Mouse (Mus musculus): ENCODE measurements around the gene C1qtnf12.
A peak's percentile ranks its signal among the peaks of the same experiment; 100 is the strongest.

C1qtnf12 gene

DNA sequence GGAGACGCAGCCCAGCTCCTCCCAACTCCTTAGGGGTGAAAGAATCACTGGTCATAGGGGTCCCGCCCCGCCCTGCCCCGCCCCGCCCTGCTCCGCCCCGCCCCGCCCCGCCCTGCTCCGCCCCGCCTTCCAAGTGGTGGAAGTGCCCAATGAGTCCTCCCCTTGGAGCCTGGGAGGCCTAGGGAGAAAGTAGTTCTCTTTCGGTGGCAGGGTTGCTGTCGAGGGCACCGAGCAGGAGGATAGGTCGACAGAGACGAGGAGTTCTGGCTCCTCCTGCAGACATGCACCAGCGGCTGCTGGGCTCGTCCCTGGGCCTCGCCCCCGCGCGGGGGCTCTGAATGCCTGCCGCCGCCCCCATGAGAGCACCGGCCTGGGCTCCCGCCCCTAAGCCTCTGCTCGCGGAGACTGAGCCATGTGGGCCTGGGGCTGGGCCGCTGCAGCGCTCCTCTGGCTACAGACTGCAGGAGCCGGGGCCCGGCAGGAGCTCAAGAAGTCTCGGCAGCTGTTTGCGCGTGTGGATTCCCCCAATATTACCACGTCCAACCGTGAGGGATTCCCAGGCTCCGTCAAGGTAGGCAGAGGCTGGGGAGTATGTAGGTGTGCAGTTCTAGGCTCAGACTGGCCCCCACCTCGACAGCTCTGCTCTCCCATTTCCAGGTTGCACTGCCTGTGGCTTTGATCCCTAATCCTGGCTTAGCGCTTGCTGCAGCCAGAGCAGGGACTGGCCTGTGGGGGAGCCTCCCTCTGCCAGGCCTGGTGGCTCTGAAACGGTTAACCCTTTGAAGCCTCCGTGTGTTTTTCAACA is at the start of gene C1qtnf12:
Gene C1qtnf12, plus strand, starts transcription at position 152 of the 805 bp plus-strand sequence.
- DNase-seq (ENCODE audit: low spot score) = peak; percentile 51

DNA sequence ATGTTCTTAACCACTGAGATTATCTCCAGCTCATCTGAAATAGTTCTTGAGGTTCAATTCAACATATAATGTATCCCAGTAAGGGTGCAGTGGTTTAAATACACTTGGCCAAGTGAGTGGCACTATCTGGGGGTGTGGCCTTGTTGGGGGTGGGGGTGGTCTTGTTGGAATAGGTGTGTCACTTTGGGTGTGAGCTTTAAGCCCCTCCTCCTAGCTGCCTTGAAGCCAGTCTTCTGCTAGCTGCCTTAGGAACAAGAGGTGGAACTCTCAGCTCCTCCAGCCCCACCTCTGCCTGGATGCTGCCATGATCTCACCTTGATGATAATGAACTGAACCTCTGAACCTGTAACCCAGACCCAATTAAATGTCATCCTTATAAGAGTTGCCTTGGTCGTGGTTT is 30.1 kb upstream of the C1qtnf12 start:
- no peak for DNase-seq (ENCODE audit: low spot score)

- DNase-seq (ENCODE audit: low spot score) = no peak
Observed at GRCm38 (mm10) chr4:155943049-155943452, 19.1 kb upstream of the C1qtnf12 start.

- peak; percentile 94 for DNase-seq (ENCODE audit: low spot score)
Observed at GRCm38 (mm10) chr4:155943534-155944249, 18.4 kb upstream of the C1qtnf12 start, which contains the start of gene Ube2j2. Gene Ube2j2, plus strand, starts transcription at chr4:155943831.

GRCm38 (mm10) chr4:155944271-155944670 is 17.8 kb upstream of the C1qtnf12 start:
- DNase-seq (ENCODE audit: low spot score) = no peak

- no peak for DNase-seq (ENCODE audit: low spot score)
Observed at GRCm38 (mm10) chr4:155947094-155947493, 15.0 kb upstream of the C1qtnf12 start.

GRCm38 (mm10) chr4:155955491-155955890 is 6.6 kb upstream of the C1qtnf12 start:
- DNase-seq (ENCODE audit: low spot score) = no peak

DNA sequence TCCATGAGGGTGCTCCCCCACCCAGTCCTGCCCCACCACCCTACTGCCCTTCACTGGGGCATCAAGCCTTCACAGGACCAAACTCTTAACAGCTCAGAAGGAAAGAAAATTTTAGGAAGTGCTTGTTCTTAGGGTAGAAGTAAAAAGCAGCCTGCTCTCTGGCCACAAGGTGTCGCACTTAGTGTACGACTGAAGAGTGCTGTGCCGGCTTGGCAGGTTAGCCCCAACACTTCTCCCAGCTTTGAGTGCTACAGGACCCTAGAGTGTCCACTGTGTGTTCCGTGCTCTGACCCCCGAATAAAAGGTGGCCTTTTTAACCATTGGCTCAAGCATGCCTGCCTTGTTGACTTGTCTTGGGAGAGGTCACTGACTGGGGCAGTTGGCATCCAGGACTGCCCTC is 2.8 kb upstream of the C1qtnf12 start:
- peak; percentile 23 for DNase-seq (ENCODE audit: low spot score)

GRCm38 (mm10) chr4:155963106-155963505 is 988 bp downstream of the C1qtnf12 start:
- no peak for DNase-seq (ENCODE audit: low spot score)

DNA sequence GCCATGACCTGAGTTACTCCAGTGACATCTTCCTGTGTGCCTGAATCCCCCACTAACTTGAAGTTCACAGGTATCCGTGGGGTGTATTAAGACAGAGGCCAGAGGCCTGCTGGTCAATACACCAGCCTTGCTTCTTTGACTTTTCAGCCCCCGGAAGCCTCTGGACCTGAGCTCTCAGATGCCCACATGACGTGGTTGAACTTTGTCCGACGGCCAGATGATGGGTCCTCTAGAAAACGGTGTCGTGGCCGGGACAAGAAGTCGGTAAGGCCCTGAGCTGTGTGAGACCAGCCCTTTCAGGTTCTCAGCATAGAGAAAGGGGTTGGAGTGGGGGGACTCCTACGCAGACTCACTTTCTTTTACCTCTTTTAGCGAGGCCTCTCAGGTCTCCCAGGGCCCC is 2.3 kb downstream of the C1qtnf12 start:
- no peak for DNase-seq (ENCODE audit: low spot score)

DNA sequence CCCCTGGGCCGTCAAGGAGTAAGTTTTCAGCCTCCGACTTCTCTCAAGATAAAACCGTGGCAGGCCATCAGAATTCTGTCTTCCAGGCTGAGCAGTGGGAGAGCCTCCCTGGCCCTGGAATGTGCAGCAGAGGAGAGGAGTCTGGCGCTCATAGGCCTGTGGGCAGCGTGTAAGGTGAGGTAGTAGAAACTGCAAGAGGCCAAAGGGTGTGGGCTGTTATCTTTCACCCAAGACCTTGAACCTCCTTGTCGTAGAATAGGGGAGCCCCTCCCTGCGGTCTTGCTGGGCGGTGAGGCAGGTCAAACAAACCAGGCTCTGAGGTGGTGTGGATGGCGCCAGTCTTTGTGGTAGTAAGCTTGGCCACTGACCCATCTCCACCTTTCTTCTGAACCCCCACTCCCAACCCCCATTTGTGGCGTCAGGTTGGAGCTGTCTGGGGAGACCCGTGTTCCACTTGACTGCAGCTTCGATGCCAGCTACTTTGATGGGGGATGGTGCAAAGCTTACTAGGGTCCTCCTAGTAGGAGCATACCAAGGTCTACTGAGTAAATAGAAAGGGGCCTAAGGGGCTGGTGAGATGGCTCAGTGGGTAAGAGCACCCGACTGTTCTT is 7.0 kb downstream of the C1qtnf12 start:
- DNase-seq (ENCODE audit: low spot score) = no peak

DNA sequence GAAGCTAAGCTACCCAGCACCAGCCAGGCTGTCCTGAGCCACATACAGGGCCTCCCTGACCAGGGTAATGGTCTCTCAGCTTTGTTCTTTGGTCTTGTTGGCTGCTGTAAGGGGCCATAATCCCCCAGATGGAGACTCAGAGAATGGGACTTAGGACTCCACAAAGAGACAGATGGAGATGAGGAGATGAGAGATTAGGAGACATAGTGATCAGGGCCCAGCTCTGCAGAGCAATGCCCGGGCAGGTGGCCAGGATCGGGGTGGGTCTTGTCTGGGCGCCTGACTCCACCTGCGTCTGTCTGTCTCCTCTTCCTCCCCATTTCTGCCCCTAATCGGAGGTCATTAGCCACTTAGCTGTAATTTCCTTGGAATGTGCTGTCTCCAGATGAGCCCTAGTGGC is 8.2 kb downstream of the C1qtnf12 start:
- DNase-seq (ENCODE audit: low spot score) = no peak

GRCm38 (mm10) chr4:155972651-155973050 is 10.5 kb downstream of the C1qtnf12 start:
- no peak for DNase-seq (ENCODE audit: low spot score)

- no peak for DNase-seq (ENCODE audit: low spot score)
Observed at GRCm38 (mm10) chr4:155973239-155973638, 11.1 kb downstream of the C1qtnf12 start.

- no peak for DNase-seq (ENCODE audit: low spot score)
Observed at GRCm38 (mm10) chr4:155981436-155982082, 19.4 kb downstream of the C1qtnf12 start.

DNA sequence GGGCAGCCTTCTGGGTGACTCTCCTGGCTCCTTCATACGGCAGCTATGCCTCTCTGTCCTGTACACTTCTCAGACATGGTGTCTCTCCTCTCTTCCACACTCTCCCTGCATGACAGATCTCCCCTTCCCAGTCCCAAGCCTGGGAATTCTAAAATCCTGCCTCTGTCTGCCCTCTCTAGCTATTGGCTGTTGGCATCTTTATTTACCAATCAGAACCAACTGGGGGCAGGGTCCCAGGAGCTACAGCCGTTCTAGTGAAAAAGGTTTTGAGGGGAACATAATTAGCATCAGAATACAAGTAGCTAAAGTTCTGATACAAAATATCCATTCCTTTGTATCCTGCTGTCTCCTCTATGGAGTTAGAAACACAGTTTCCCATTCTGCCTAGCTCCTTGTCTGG is 21.7 kb downstream of the C1qtnf12 start:
- DNase-seq (ENCODE audit: low spot score) = no peak

DNA sequence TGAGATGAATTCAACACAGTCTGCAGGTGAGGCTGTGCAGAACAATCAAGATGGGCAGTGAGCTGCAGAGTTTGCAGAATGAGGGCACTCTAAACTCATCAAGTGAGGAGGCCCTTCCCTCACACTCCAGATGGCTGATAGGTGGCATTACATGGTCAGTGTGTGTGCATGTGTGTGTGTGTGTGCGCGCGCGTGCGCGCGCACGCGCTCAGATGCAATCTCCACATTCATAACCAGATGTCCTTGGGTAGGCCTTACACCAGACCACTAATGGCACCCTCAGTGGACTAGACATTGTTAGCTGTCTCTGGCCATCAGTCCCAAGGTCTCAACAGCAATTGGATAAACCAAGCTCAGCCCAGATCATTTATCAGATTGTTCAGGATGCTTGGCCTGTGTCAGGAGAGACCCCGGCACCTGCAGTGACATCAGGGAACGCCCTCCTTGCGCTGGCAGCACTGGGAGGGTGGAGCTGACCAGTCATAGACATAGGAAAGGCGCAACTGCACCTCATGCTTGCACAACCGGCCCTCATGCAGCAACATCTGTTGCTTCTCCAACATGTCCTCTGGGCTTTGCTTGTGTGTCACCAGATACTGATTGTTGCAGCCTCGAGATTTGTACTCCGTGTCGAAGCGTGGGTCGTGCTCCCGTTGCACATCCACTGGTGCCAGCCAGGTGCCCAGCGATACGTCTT is 29.2 kb downstream of the C1qtnf12 start:
- DNase-seq (ENCODE audit: low spot score) = no peak

DNA sequence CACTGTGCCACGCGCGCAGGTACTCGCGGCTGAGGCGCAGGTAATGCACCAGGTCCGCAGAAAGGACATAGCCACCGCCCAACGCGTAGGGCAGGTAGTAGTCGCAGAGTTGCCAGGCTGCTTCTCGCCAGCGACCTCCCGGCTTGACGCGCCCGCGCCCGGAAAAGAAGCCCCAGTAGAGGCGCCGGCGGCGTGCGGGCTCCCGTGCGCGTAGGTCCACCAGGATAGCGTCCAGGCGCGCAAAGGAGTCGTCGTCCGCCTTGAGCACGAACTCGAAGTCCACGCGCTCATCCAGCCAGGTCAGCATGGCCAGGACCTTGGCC is 29.8 kb downstream of the C1qtnf12 start:
- peak; percentile 20 for DNase-seq (ENCODE audit: low spot score)

DNA sequence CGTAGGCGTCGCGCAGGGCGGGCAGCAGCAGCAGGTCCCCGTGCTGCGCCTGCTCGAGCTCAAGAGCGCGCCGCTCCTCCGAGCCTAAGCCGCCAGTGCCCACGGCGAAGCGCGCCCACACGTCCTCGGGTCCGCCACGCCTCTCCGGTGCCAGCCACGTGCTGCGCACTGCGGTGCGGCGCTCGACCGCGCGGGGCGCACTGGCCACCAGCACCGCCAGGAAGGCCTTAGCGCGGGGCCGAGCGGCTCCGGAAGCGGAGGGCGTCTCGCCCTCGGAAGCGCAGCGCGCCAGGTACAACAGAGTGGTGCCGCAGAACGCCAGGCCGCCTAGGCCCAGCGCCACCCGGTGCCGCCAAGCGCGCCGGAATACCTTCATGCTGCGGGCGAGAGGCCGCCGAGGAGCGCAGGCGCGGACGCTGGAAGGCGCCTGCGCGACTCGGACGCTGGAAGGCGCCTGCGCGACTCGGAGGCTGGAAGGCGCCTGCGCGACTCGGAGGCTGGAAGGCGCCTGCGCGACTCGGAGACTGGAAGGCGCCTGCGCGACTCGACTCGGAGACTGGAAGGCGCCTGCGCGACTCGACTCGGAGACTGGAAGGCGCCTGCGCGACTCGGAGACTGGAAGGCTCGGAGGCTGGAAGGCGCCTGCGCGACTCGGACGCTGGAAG is 30.3 kb downstream of the C1qtnf12 start, which contains the start of the genes B3galt6 and Sdf4:
Gene B3galt6, minus strand, starts transcription at position 409 of the 665 bp plus-strand sequence.
Gene Sdf4, plus strand, starts transcription at position 632 of the 665 bp plus-strand sequence.
- DNase-seq (ENCODE audit: low spot score) = peak; percentile 89

- no peak for DNase-seq (ENCODE audit: low spot score)
Observed at GRCm38 (mm10) chr4:155992906-155993547, 30.9 kb downstream of the C1qtnf12 start.

- no peak for DNase-seq (ENCODE audit: low spot score)
Observed at GRCm38 (mm10) chr4:155993606-155994005, 31.5 kb downstream of the C1qtnf12 start.
